Mouse (Mus musculus): ENCODE data around the gene Snx9.

The Snx9 gene

DNA sequence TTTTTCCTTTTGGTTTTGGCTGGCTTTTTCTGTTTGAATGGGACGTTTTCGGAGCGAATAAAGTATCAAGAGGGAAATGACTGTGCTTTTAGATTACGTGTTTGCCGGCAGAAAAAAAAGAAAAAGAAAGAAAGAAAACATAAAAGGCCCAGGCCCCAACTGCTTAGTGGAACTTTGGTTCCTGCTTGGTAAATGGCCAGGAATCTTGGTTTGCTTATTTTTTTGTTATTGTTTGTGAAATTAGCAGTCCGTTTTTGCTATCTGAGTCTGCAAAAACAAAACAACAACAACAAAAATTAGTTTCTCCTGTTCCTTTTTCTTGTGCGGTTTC is 779 bp downstream of the Snx9 start:
- CTCF ChIA-PET, result no interaction called here

GRCm38 (mm10) chr17:5842988-5843640 is 2.0 kb downstream of the Snx9 start:
- CTCF ChIA-PET, result interaction anchor here (0.6 to 0.7 kb wide), 3 partner anchors 10 to 448 kb away, joined by 3 to 5 read pairs (median 3); no protein-coding TSS in a partner anchor

- CTCF ChIA-PET, result interaction anchor here (0.6 kb wide), 1 partner anchor 449 kb away, joined by 3 read pairs; no protein-coding TSS in a partner anchor
Measured at GRCm38 (mm10) chr17:5843641-5843990, 2.5 kb downstream of the Snx9 start.

DNA sequence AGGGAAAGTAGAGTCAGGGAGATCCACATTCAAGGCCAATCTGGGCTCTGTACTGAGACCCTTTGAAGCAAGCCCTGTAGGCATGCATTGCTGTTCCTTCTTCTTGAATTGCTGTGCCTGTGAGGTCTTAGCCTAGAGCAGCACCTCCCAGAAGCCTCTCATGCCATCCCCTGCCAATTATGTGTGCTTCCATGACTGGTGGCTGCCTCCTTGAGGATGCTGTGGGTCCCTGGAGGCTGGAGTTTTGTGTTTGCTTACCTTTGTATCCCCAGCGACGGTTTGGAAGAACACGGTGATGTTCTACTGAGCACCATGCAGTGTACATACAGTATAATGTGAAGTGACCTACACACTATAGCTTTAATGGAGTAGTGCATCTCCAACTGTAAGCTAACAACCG is 4.2 kb downstream of the Snx9 start:
- CTCF ChIA-PET, result no interaction called here

- CTCF ChIA-PET, result no interaction called here
Measured at GRCm38 (mm10) chr17:5846101-5846500, 5.0 kb downstream of the Snx9 start.

DNA sequence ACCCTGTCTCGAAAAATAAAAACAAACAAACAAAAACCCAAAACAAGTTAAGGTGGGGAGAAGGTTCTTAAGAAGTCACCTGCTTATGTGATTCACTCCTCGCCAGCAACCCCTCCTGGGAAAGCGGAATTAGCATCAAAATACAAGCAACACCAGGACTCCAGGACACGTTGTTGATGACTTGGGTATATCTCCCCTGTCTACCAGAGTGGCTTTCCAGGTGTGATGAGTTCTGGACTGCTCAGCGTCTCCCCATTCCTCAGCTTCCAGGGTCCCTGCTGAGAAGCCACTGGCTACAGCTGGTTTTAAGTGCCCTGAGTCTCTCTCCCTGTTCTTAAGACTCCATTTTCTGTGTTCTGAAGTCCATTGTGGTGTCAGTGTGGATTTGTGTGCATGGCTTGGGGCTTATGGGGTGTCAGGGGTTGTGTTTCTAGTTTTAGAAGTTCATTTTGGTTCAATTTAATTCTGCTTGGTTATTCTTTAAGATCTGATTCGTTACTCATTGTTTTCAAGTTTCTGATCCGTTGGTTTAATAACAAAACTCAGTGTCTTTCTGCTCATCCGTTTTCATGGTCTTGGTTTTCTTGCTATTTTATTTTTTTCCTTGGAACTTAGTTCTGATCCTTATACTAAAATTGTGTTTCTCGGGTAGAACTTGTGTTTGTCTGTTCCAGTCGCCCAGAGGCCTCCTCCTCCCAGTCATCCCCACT is 7.7 kb downstream of the Snx9 start:
- CTCF ChIA-PET, result no interaction called here

DNA sequence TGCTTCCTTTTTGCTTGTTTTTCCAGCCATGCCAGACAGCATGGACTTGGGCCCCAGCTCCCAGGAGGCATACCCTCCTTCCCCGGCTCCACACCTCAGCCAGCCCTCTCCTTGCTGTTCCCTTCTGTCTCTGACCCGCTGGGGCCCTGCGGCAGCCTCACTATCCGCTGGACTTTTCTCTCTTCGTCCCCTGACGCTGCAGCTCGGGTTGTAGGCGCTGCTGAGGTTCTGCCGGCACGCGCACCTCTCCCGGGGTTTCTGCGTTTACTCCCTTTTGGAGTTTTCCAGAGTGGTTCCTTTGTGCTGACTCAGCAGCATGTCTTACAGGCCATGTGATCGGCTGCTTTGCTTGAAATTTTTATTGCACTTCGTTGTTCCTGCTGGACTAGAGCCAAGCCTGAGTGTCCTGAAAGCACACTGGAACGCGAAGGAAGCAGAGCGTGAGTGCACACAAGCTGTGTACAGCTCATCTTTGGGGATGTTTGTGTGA is 8.3 kb downstream of the Snx9 start:
- CTCF ChIA-PET, result no interaction called here

DNA sequence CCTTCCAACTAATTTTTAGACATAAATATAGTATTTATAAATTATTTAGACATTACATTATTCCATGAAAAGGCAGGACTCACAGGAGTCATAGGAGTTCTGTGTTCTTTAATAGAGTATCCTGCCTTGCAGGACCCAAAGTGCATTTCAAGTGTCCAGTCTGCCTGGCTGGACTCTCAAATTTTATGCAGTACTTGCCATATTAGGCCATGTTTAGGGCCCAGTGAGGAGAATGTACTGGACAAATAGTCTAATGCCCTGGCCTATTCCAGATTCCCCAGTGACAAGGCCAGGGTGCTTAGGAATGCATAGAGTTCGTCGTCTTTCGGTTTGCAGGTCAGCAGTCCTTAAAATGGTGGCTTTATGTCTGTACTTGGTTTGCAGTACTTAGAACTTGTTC is 8.9 kb downstream of the Snx9 start:
- CTCF ChIA-PET, result no interaction called here

GRCm38 (mm10) chr17:5850476-5850875 is 9.3 kb downstream of the Snx9 start:
- CTCF ChIA-PET, result interaction anchor here (0.7 kb wide), 1 partner anchor 48 kb away, joined by 11 read pairs; no protein-coding TSS in a partner anchor

GRCm38 (mm10) chr17:5853936-5854335 is 12.8 kb downstream of the Snx9 start:
- CTCF ChIA-PET, result interaction anchor here (0.6 kb wide), 1 partner anchor 21 kb away, joined by 3 read pairs; no protein-coding TSS in a partner anchor

- CTCF ChIA-PET, result no interaction called here
Measured at GRCm38 (mm10) chr17:5855560-5855959, 14.4 kb downstream of the Snx9 start.

- CTCF ChIA-PET, result interaction anchor here (0.6 kb wide), 1 partner anchor 263 kb away, joined by 3 read pairs; no protein-coding TSS in a partner anchor
Measured at GRCm38 (mm10) chr17:5856426-5856825, 15.3 kb downstream of the Snx9 start.

GRCm38 (mm10) chr17:5857206-5857605 is 16.1 kb downstream of the Snx9 start:
- CTCF ChIA-PET, result interaction anchor here (0.6 kb wide), 1 partner anchor 263 kb away, joined by 3 read pairs; no protein-coding TSS in a partner anchor

DNA sequence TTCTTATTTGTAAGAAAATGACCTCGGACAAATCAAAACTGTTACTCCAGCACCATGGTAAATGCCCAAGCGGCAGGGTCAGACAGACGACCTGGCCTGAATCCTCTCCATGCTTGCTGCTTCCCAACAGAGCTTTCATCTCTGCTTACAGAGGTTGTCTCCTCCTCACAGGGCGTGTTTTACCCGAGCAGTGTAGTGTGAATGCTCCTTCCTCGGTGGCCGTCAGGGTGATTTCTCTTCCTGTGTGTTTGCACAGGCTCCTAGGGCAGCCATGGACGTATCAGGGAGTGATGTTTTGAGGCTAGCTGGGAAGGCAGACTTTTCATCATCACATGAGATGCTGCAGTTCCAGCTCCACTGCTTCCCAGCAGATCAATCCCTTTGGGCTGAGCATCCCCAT is 17.1 kb downstream of the Snx9 start:
- CTCF ChIA-PET, result interaction anchor here (1.6 kb wide), 1 partner anchor 57 kb away, joined by 4 read pairs; no protein-coding TSS in a partner anchor

- CTCF ChIA-PET, result no interaction called here
Measured at GRCm38 (mm10) chr17:5862285-5862684, 21.2 kb downstream of the Snx9 start.

DNA sequence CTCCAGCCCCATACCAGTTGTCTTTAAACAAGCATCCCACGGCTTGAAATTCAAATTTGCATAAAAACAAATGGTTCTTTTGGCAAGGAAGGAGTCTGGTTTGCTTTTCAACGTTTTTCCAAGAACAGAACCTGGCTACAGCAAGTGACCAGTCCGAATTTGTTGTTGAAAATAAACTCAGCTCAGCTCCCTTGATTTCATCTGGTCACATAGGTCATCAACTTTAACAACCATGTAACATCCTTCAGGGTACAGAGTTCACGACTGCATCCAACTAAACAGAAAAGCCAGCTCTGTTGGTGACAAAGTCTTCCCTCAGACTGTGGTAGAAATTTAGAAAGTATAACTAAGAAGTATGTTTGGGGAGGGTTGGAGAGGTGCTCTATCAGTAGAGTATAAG is 21.7 kb downstream of the Snx9 start:
- CTCF ChIA-PET, result no interaction called here

DNA sequence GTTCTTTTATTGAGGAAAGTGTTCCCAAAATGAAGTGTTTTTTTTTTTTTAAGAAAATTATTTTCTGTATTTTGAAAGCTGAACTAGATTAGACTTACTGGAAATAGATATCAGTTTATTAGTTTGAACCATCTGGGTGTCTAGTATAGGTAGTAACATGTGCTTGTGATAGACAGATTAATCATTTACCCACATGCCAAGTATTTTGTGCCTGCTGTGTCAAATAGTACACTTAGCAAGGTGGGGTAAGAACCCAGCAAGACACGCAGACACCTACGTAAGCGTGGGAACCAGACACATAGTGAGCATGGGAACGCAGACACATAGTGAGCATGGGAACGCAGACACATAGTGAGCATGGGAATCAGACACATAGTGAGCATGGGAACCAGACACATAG is 22.6 kb downstream of the Snx9 start:
- CTCF ChIA-PET, result interaction anchor here (0.6 kb wide), 1 partner anchor 249 kb away, joined by 3 read pairs; no protein-coding TSS in a partner anchor

- CTCF ChIA-PET, result interaction anchor here (0.6 kb wide), 1 partner anchor 65 kb away, joined by 10 read pairs; no protein-coding TSS in a partner anchor
Measured at GRCm38 (mm10) chr17:5867456-5867855, 26.3 kb downstream of the Snx9 start.

- CTCF ChIA-PET, result no interaction called here
Measured at GRCm38 (mm10) chr17:5868319-5869031, 27.3 kb downstream of the Snx9 start.

- CTCF ChIA-PET, result no interaction called here
Measured at GRCm38 (mm10) chr17:5869461-5869860, 28.3 kb downstream of the Snx9 start.

DNA sequence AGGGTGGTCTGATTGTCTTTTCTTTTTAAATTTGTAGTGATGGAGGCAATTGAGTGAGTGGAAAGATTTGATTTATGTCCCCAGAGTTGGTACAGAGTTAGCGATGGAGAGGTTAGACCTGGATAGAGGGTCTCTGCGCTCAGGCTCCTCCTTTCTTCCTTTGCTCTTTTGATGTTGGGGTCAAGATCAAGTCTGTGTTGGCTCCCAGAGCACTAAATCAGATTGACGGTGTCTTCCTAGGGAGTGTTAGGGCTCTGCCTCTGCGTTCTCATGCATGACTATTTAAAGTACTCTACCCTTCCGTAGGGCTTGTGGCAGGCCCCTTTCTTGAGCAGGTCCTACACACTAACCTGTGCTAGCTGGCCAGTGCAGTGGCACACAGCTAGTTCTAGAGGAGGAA is 28.9 kb downstream of the Snx9 start:
- CTCF ChIA-PET, result no interaction called here

- CTCF ChIA-PET, result interaction anchor here (0.5 kb wide), 1 partner anchor 49 kb away, joined by 3 read pairs; no protein-coding TSS in a partner anchor
Measured at GRCm38 (mm10) chr17:5870696-5871095, 29.6 kb downstream of the Snx9 start.
